Mouse (Mus musculus): ENCODE data around the gene Siglecf. TPM values are rescaled to one million over a fixed set of nuclear protein-coding genes. Genes with fewer than 3 reads are reported as not detected.

Siglecf gene
- polyA plus RNA-seq (2016; fragmentation: Nextera tagmentation; extraction: Ambion mirVana), result 0.33 and 0.40 TPM in 2 replicates

- Histone ChIP-seq H3K36me3 (no peaks in the 10 kb centered on the region), H3K9ac (replicated peaks) (no peak within 1 kb of the TSS), H3K4me3 (replicated peaks) (no peak within 1 kb of the TSS), H3K27ac (no peak within 1 kb of the TSS), H3K4me2 (no peak within 1 kb of the TSS), H3K9me3 (no peaks in the 10 kb centered on the region), H3K27me3 (no peaks in the 10 kb centered on the region), H3K4me1 (replicated peaks) (peaks cover 6% of the 10 kb centered on the region; the same call in 1 of the 2 replicates)
- WGBS, result 74% methylated on average over 3 of the region's 3 CpGs
- no peak for ATAC-seq (ENCODE audit: insufficient number of reproducible peaks, insufficient read depth, low FRiP score, low TSS enrichment, low read depth)
Measured at GRCm38 (mm10) chr7:43351154-43351553, at the start of gene Siglecf. Siglecf (plus strand) TSS chr7:43351341.

- peaks cover 92% of the 10 kb centered on the region for H3K36me3 ChIP-seq
- no peak overlapping the region for H3K4me3 ChIP-seq (replicated peaks)
- H3K4me1 ChIP-seq (replicated peaks), result no peaks in the 10 kb centered on the region
- 83% methylated on average over 3 of the region's 3 CpGs for WGBS
- no peak for ATAC-seq (ENCODE audit: insufficient number of reproducible peaks, insufficient read depth, low FRiP score, low TSS enrichment, low read depth)
- no peaks in the 10 kb centered on the region for H3K27me3 ChIP-seq
- no peak overlapping the region for H3K4me2 ChIP-seq
- no peaks in the 10 kb centered on the region for H3K9me3 ChIP-seq
- no peak overlapping the region for H3K27ac ChIP-seq
- no peak overlapping the region for H3K9ac ChIP-seq (replicated peaks)
Measured at GRCm38 (mm10) chr7:43305235-43305634, 45.9 kb upstream of the Siglecf start.

- no peak for ATAC-seq (ENCODE audit: insufficient number of reproducible peaks, insufficient read depth, low FRiP score, low TSS enrichment, low read depth)
- peaks cover 11% of the 10 kb centered on the region for H3K4me1 ChIP-seq (replicated peaks)
- H3K4me3 ChIP-seq (replicated peaks), result no peak overlapping the region
- H3K9me3 ChIP-seq, result no peaks in the 10 kb centered on the region
- H3K9ac ChIP-seq (replicated peaks), result 0 out of 2 replicates have a peak overlapping the region, but pooled peaks have one; percentile 8
- no peak overlapping the region for H3K27ac ChIP-seq
- peaks cover 56% of the 10 kb centered on the region for H3K36me3 ChIP-seq
- H3K4me2 ChIP-seq, result no peak overlapping the region
- no peaks in the 10 kb centered on the region for H3K27me3 ChIP-seq
- 58% methylated on average over 2 of the region's 2 CpGs for WGBS
Measured at GRCm38 (mm10) chr7:43309069-43309468, 42.1 kb upstream of the Siglecf start.

GRCm38 (mm10) chr7:43311632-43312031 lies 39.5 kb upstream of the Siglecf start:
- WGBS, result 82% methylated on average over 6 of the region's 6 CpGs
- Histone ChIP-seq H3K36me3 (peaks cover 35% of the 10 kb centered on the region), H3K27ac (no peak overlapping the region), H3K4me1 (replicated peaks) (peaks cover 11% of the 10 kb centered on the region), H3K4me2 (peak overlapping the region; percentile 71), H3K4me3 (replicated peaks) (peak overlapping the region; percentile 75), H3K9me3 (no peaks in the 10 kb centered on the region), H3K9ac (replicated peaks) (no peak overlapping the region), H3K27me3 (no peaks in the 10 kb centered on the region)
- ATAC-seq (ENCODE audit: insufficient number of reproducible peaks, insufficient read depth, low FRiP score, low TSS enrichment, low read depth), result no peak

- 1% methylated on average over 32 of the region's 32 CpGs for WGBS
- peak; percentile 67 for ATAC-seq (ENCODE audit: insufficient number of reproducible peaks, insufficient read depth, low FRiP score, low TSS enrichment, low read depth)
- peak overlapping the region; percentile 71 for H3K4me2 ChIP-seq
- H3K4me1 ChIP-seq (replicated peaks), result peaks cover 11% of the 10 kb centered on the region
- no peaks in the 10 kb centered on the region for H3K9me3 ChIP-seq
- peak overlapping the region; percentile 75 for H3K4me3 ChIP-seq (replicated peaks)
- peak overlapping the region; percentile 74 for H3K9ac ChIP-seq (replicated peaks)
- H3K27ac ChIP-seq, result peak overlapping the region; percentile 88
- H3K36me3 ChIP-seq, result peaks cover 27% of the 10 kb centered on the region
- H3K27me3 ChIP-seq, result no peaks in the 10 kb centered on the region
Measured at GRCm38 (mm10) chr7:43312386-43313012, 38.6 kb upstream of the Siglecf start.

GRCm38 (mm10) chr7:43313013-43313428 lies 38.1 kb upstream of the Siglecf start, which contains the start of gene Zfp715:
Zfp715 (minus strand) TSS chr7:43313294.
- H3K9me3 ChIP-seq, result no peaks in the 10 kb centered on the region
- under 1% methylated on average over 33 of the region's 33 CpGs for WGBS
- H3K4me1 ChIP-seq (replicated peaks), result peaks cover 11% of the 10 kb centered on the region
- peak within 1 kb of the TSS; percentile 88 for H3K27ac ChIP-seq
- H3K4me3 ChIP-seq (replicated peaks), result peak within 1 kb of the TSS; percentile 75
- H3K4me2 ChIP-seq, result peak within 1 kb of the TSS; percentile 71
- ATAC-seq (ENCODE audit: insufficient number of reproducible peaks, insufficient read depth, low FRiP score, low TSS enrichment, low read depth), result peak; percentile 95
- H3K9ac ChIP-seq (replicated peaks), result peak within 1 kb of the TSS; percentile 74
- no peaks in the 10 kb centered on the region for H3K27me3 ChIP-seq
- H3K36me3 ChIP-seq, result peaks cover 22% of the 10 kb centered on the region

- WGBS, result 60% methylated on average over 10 of the region's 10 CpGs
- no peak for ATAC-seq (ENCODE audit: insufficient number of reproducible peaks, insufficient read depth, low FRiP score, low TSS enrichment, low read depth)
- H3K9ac ChIP-seq (replicated peaks), result no peak overlapping the region
Measured at GRCm38 (mm10) chr7:43326223-43326780, 24.8 kb upstream of the Siglecf start.

GRCm38 (mm10) chr7:43328101-43328500 lies 23.0 kb upstream of the Siglecf start:
- 73% methylated on average over 4 of the region's 4 CpGs for WGBS
- no peak for ATAC-seq (ENCODE audit: insufficient number of reproducible peaks, insufficient read depth, low FRiP score, low TSS enrichment, low read depth)
- no peak overlapping the region for H3K27ac ChIP-seq

More at GRCm38 (mm10) chr7:43326223-43326780, 24.8 kb upstream of the Siglecf start:
- Histone ChIP-seq H3K4me3 (replicated peaks) (no peak overlapping the region), H3K4me1 (replicated peaks) (no peaks in the 10 kb centered on the region), H3K27me3 (no peaks in the 10 kb centered on the region), H3K4me2 (no peak overlapping the region), H3K36me3 (no peaks in the 10 kb centered on the region), H3K27ac (no peak overlapping the region), H3K9me3 (no peaks in the 10 kb centered on the region)

GRCm38 (mm10) chr7:43333203-43333602 lies 17.9 kb upstream of the Siglecf start:
- Histone ChIP-seq H3K9me3 (no peaks in the 10 kb centered on the region), H3K4me2 (no peak overlapping the region), H3K9ac (replicated peaks) (no peak overlapping the region), H3K4me3 (replicated peaks) (no peak overlapping the region), H3K4me1 (replicated peaks) (no peaks in the 10 kb centered on the region), H3K27ac (no peak overlapping the region), H3K27me3 (no peaks in the 10 kb centered on the region), H3K36me3 (no peaks in the 10 kb centered on the region)
- ATAC-seq (ENCODE audit: insufficient number of reproducible peaks, insufficient read depth, low FRiP score, low TSS enrichment, low read depth), result no peak
- WGBS, result 37% methylated on average over 5 of the region's 7 CpGs

More at GRCm38 (mm10) chr7:43328101-43328500, 23.0 kb upstream of the Siglecf start:
- no peak overlapping the region for H3K4me3 ChIP-seq (replicated peaks)
- no peaks in the 10 kb centered on the region for H3K27me3 ChIP-seq
- no peak overlapping the region for H3K9ac ChIP-seq (replicated peaks)
- H3K9me3 ChIP-seq, result no peaks in the 10 kb centered on the region
- no peak overlapping the region for H3K4me2 ChIP-seq
- no peaks in the 10 kb centered on the region for H3K4me1 ChIP-seq (replicated peaks)
- no peaks in the 10 kb centered on the region for H3K36me3 ChIP-seq

GRCm38 (mm10) chr7:43333899-43334298 lies 17.2 kb upstream of the Siglecf start:
- WGBS, result 59% methylated on average over 2 of the region's 2 CpGs
- no peak for ATAC-seq (ENCODE audit: insufficient number of reproducible peaks, insufficient read depth, low FRiP score, low TSS enrichment, low read depth)
- H3K9me3 ChIP-seq, result no peaks in the 10 kb centered on the region

GRCm38 (mm10) chr7:43340771-43341170 lies 10.4 kb upstream of the Siglecf start:
- WGBS, result 83% methylated on average over 4 of the region's 4 CpGs
- H3K27ac ChIP-seq, result no peak overlapping the region
- H3K4me3 ChIP-seq (replicated peaks), result no peak overlapping the region
- H3K4me1 ChIP-seq (replicated peaks), result no peaks in the 10 kb centered on the region
- no peak overlapping the region for H3K9ac ChIP-seq (replicated peaks)
- no peaks in the 10 kb centered on the region for H3K9me3 ChIP-seq
- H3K4me2 ChIP-seq, result no peak overlapping the region
- ATAC-seq (ENCODE audit: insufficient number of reproducible peaks, insufficient read depth, low FRiP score, low TSS enrichment, low read depth), result no peak
- no peaks in the 10 kb centered on the region for H3K36me3 ChIP-seq
- H3K27me3 ChIP-seq, result no peaks in the 10 kb centered on the region

More at GRCm38 (mm10) chr7:43333899-43334298, 17.2 kb upstream of the Siglecf start:
- H3K36me3 ChIP-seq, result no peaks in the 10 kb centered on the region
- no peak overlapping the region for H3K4me3 ChIP-seq (replicated peaks)
- H3K4me1 ChIP-seq (replicated peaks), result no peaks in the 10 kb centered on the region
- H3K27ac ChIP-seq, result no peak overlapping the region
- no peak overlapping the region for H3K9ac ChIP-seq (replicated peaks)
- no peak overlapping the region for H3K4me2 ChIP-seq
- no peaks in the 10 kb centered on the region for H3K27me3 ChIP-seq
